Mouse (Mus musculus): ENCODE measurements at regions not wholly inside any gene's neighbourhood (a gene's known extent, or its start where the extent isn't known, plus 50 kb on each side); places are given as distances from the start of the nearest gene placed in this dataset.

- no peak for DNase-seq (ENCODE audit: extremely low spot score, low spot score)
Observed at GRCm38 (mm10) chr8:75353786-75354185, 52.6 kb downstream of the Gm10358 start.

- no peak for DNase-seq (ENCODE audit: extremely low spot score, low spot score)
Observed at GRCm38 (mm10) chr8:75350141-75350540, 56.2 kb downstream of the Gm10358 start.

- no peak for DNase-seq (ENCODE audit: extremely low spot score, low spot score)
Observed at GRCm38 (mm10) chr8:75348047-75348446, 58.3 kb downstream of the Gm10358 start.

DNA sequence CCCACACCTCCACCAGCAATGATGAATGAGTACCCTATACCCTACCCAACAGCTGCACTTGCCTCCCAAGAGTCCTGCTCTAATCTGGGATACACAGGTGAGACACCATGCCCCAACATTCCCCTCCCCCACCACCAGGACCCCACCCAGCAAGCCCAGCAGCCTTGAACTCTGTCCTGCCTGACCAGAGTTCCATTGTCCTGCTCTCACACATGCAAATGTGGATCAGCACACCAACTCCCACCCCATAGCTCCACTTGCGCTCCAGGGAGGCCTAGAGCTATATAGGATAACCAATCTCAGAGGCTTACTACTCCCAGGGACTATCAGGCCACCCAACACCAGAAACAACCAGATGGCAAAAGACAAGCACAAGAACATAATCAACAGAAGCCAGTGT lies 85.8 kb downstream of the Gm10358 start:
- DNase-seq (ENCODE audit: extremely low spot score, low spot score): no peak

- DNase-seq (ENCODE audit: extremely low spot score, low spot score): no peak
Observed at GRCm38 (mm10) chr8:75318526-75318925, 87.9 kb downstream of the Gm10358 start.

GRCm38 (mm10) chr8:75315886-75316285 lies 90.5 kb downstream of the Gm10358 start:
- DNase-seq (ENCODE audit: extremely low spot score, low spot score): peak; percentile 50

GRCm38 (mm10) chr8:75309463-75309862 lies 95.7 kb downstream of the Rasd2 start:
- no peak for DNase-seq (ENCODE audit: extremely low spot score, low spot score)

DNA sequence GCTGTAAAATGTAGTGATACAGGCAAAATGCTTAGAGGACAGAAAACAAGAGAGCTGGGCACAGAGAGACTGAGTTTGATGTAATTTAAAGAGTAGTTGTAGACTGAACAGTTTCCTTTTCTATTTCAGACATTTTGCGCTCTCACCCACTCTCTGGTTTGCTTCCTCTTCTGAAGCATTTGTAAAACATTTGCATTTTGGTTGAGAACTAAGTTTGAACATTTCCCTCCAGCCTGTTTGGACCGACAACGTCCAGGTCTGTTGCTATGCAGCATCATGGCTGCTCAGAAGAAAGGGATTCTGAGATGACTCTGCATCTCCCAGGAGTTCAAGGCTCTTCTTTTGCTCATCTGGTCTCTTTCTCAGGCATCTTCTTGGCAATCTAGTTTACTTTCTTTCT lies 78.2 kb downstream of the Rasd2 start:
- DNase-seq (ENCODE audit: extremely low spot score, low spot score): no peak

DNA sequence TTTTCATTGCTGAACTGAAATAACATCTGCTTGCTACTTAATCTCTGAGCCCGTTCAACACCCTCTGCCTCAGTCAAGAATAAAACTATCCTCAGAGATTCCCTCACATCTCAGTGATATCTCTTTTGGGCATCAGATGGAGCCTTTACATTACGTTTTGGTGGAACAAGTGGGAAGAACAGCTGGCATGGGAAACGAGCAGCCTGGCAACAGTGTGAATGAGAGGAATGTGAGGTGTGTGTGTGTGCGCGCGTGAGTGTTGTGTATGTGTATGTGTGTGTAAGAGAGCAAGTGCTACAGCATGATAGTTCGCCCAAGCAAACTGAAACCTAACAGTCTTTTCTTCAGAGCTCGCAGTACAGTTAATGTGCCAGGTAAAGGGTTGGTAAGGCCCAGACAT lies 76.2 kb downstream of the Rasd2 start:
- DNase-seq (ENCODE audit: extremely low spot score, low spot score): no peak

All from neural tube, embryonic 10.5 days (tissue).